Mouse (Mus musculus): Measurements from ENCODE around the gene Gm8332. TPM values are rescaled to one million over a fixed set of nuclear protein-coding genes. Genes with fewer than 3 reads are reported as not detected.

Gm8332 gene
- polyA plus RNA-seq, 1 experiment from 2014 or later, result not detected

DNA sequence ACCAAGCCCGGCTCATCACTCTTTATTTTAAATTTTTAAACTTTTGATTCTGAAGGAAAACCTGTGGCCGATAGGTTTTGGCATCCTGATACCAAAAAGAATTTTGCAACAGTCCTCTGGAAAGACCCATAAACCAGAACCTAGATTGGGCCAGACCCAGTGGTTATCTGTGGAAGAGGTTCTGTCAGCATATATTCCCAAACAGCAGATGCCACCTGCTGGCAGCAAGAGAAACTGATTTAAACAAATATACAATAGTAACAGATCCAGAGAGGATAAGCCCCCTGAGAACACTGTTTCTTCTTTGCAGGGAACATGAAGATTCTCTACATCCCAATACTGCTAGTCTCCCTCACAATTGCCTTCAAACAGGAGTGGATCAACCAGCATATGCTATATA lies 47.0 kb downstream of the Gm8332 start:
- WGBS, result 83% methylated on average over 2 of the region's 2 CpGs
- Histone ChIP-seq H3K4me3 (no peak overlapping the region), H3K27me3 (no peaks in the 10 kb centered on the region), H3K4me2 (no peak overlapping the region), H3K9ac (no peak overlapping the region), H3K4me1 (no peaks in the 10 kb centered on the region), H3K36me3 (no peaks in the 10 kb centered on the region), H3K9me3 (no peaks in the 10 kb centered on the region), H3K27ac (no peak overlapping the region)
- ATAC-seq (ENCODE audit: insufficient number of reproducible peaks, low FRiP score, low TSS enrichment, low read depth), result no peak

Other genes starting within 250 kb of the Gm8332 start
- gene Gm2075, start 238.3 kb downstream of the Gm8332 start, polyA plus RNA-seq (2015; fragmentation: Nextera tagmentation; extraction: Ambion mirVana), result not detected in 2 replicates
- not detected in 2 replicates for gene Gm6803, start 231.3 kb downstream of the Gm8332 start, polyA plus RNA-seq (2015; fragmentation: Nextera tagmentation; extraction: Ambion mirVana)
- not detected in 2 replicates for gene Gm2056, start 223.1 kb downstream of the Gm8332 start, polyA plus RNA-seq (2015; fragmentation: Nextera tagmentation; extraction: Ambion mirVana)
- gene Gm16368, start 166.4 kb downstream of the Gm8332 start, polyA plus RNA-seq (2015; fragmentation: Nextera tagmentation; extraction: Ambion mirVana), result not detected in 2 replicates
- not detected in 2 replicates for gene Gm10436, start 68.0 kb downstream of the Gm8332 start, polyA plus RNA-seq (2015; fragmentation: Nextera tagmentation; extraction: Ambion mirVana)
- gene Gm5662, start 24.4 kb upstream of the Gm8332 start, polyA plus RNA-seq (2015; fragmentation: Nextera tagmentation; extraction: Ambion mirVana), result not detected in 2 replicates
- not detected in 2 replicates for gene Gm5039, start 73.9 kb upstream of the Gm8332 start, polyA plus RNA-seq (2015; fragmentation: Nextera tagmentation; extraction: Ambion mirVana)
- 18.7 TPM in 2 replicates for gene Adck1, start 110.5 kb upstream of the Gm8332 start, polyA plus RNA-seq (2015; fragmentation: Nextera tagmentation; extraction: Ambion mirVana)